In genomic region chr10:77517066-77517620, GRCm38 (mm10) we compare ENCODE assay signal across 8 mouse cellular contexts. TPM values are rescaled to one million over a fixed set of nuclear protein-coding genes. Genes with fewer than 3 reads are reported as not detected.
A peak's percentile ranks its signal among the peaks of the same experiment; 100 is the strongest.
DNase-seq lines count a peak whose midpoint lies in the region; ATAC-seq and TF ChIP-seq lines count a peak whose summit lies in the region.

No protein-coding gene starts in this region.

- H3K36me3 ChIP-seq in ES-E14 (ENCODE audit: control insufficient read depth, insufficient read depth, low read length, poor library complexity, severe bottlenecking), result peaks cover 15% of the 10 kb centered on the region
- H3K36me3 ChIP-seq in intestine, embryonic 16.5 days (ENCODE audit: control insufficient read depth, insufficient read depth, low read length), result peaks cover 3% of the 10 kb centered on the region; the same call in 1 of the 2 replicates

- 20% methylated on average over 20 of the region's 20 CpGs for WGBS in intestine, embryonic 16.5 days
- 19% methylated on average over 20 of the region's 20 CpGs for WGBS in lung, adult 2 months

- H3K27ac ChIP-seq in ES-E14 (ENCODE audit: insufficient read depth, low read depth, low read length, poor library complexity, severe bottlenecking), result no peak overlapping the region
- H3K27ac ChIP-seq in intestine, embryonic 16.5 days (ENCODE audit: low read length), result no peak overlapping the region

- H3K9ac ChIP-seq in ES-E14 (ENCODE audit: insufficient read depth, low read depth, low read length, poor library complexity, severe bottlenecking), result peak overlapping the region; percentile 42; the same call in 1 of the 2 replicates
- H3K9ac ChIP-seq in intestine, embryonic 16.5 days (ENCODE audit: low read depth, low read length), result peak overlapping the region; percentile 93; the same call in 1 of the 2 replicates

- no peak overlapping the region for H3K4me3 ChIP-seq in ES-E14 (ENCODE audit: insufficient read depth in 1 of 2, low read depth in 1 of 2, low read length in 2 of 2, poor library complexity in 1 of 2, severe bottlenecking in 1 of 2)
- H3K4me3 ChIP-seq in intestine, embryonic 16.5 days (ENCODE audit: low read length), result no peak overlapping the region
- H3K4me3 ChIP-seq in lung, adult 2 months (replicated peaks; ENCODE audit: extremely low read depth, low read depth, low read length), result no peak overlapping the region

- no peaks in the 10 kb centered on the region for H3K9me3 ChIP-seq in ES-E14 (ENCODE audit: control insufficient read depth, insufficient read depth, low read depth, low read length)
- no peaks in the 10 kb centered on the region for H3K9me3 ChIP-seq in intestine, embryonic 16.5 days (ENCODE audit: control insufficient read depth, low read length)

- no peak overlapping the region for H3K4me2 ChIP-seq in intestine, embryonic 16.5 days (ENCODE audit: low read depth, low read length)

- 0 out of 2 replicates have a peak, but pooled peaks have one; percentile 24 for ATAC-seq in intestine, embryonic 16.5 days

- DNase-seq in 3134 (ENCODE audit: extremely low read depth, insufficient read length, low spot score) (peak; percentile 65), ES-E14 (ENCODE audit: low read depth, low spot score) (peak; percentile 48)
- peak; percentile 71 for DNase-seq in cerebellum, adult 9-11 months
- peak; percentile 59 for DNase-seq in gastrocnemius, postnatal 25 days
- DNase-seq in lung, adult 2 months, result peak; percentile 64
- DNase-seq in ovary, postnatal 14 days (ENCODE audit: low spot score), result peak; percentile 63
- DNase-seq in thymus, postnatal 36 days, result peak; percentile 74 to 81

- TF ChIP-seq CTCF in lung, adult 2 months (IDR thresholded peaks at IDR 0.05; ENCODE audit: insufficient read depth, low read length), result peak; percentile 94

- no peaks in the 10 kb centered on the region for H3K27me3 ChIP-seq in intestine, embryonic 16.5 days (replicated peaks; ENCODE audit: control insufficient read depth, insufficient read depth, low read length)

- in situ Hi-C loops in ES-E14 (cut with MboI; ENCODE audit: low sequenced_read_pairs in 2 of 2, unreplicated experiment in 2 of 2), result no loop called here

- no peak for TF ChIP-seq POLR2A in lung, adult 2 months (IDR thresholded peaks at IDR 0.05; ENCODE audit: borderline replicate concordance, extremely low read depth, low read depth, low read length)

- peaks cover 0 to 6% of the 10 kb centered on the region in 2 experiments; a peak in 1 of 4 replicates for H3K4me1 ChIP-seq in ES-E14 (ENCODE audit: control insufficient read depth in 2 of 2, insufficient read depth in 2 of 2, low read length in 2 of 2, poor library complexity in 1 of 2)
- H3K4me1 ChIP-seq in intestine, embryonic 16.5 days (ENCODE audit: control insufficient read depth, insufficient read depth, low read length), result peaks cover 18% of the 10 kb centered on the region
- H3K4me1 ChIP-seq in lung, adult 2 months (ENCODE audit: control insufficient read depth, insufficient read depth, low read length), result peaks cover 7% of the 10 kb centered on the region

TF ChIP-seq in ES-E14, 5 proteins besides CTCF, POLR2A, EP300 and RAD21:
- TF ChIP-seq MAFK (IDR thresholded peaks at IDR 0.05; ENCODE audit: insufficient read depth, low read depth, low read length), result no peak
- no peak for TF ChIP-seq HCFC1 (IDR thresholded peaks at IDR 0.05; ENCODE audit: borderline replicate concordance, insufficient read depth, low read length)
- TF ChIP-seq ZC3H11A (IDR thresholded peaks at IDR 0.05; ENCODE audit: borderline replicate concordance, low read depth, low read length), result peak; percentile 39; the same call in 1 of the 2 replicates

RNA-seq across cellular contexts. Expression of gene Fam207a, which starts 1.6 kb away (rescaled TPM):
- 29.1 and 33.6 TPM in 2 replicates for total RNA-seq in ES-E14 (2012; rRNA removed)
- total RNA-seq in gastrocnemius, postnatal 25 days (2021), result 1 to 10 TPM; 6.2 to 6.7 TPM
- 39.0 and 43.8 TPM in 2 replicates for polyA plus RNA-seq in intestine, embryonic 16.5 days (2015; fragmentation: Nextera tagmentation; extraction: Ambion mirVana)
- 24.6 and 24.7 TPM in 2 replicates for polyA plus RNA-seq in lung, adult 2 months (2012; rRNA removed)

RNA-seq across cellular contexts. Expression of gene Itgb2, which starts 12.9 kb away (rescaled TPM):
- total RNA-seq in ES-E14 (2012; rRNA removed), result 0.42 and 0.54 TPM in 2 replicates
- total RNA-seq in gastrocnemius, postnatal 25 days (2021), result 1 to 10 TPM; 1.3 to 1.8 TPM
- 3.8 and 3.9 TPM in 2 replicates for polyA plus RNA-seq in intestine, embryonic 16.5 days (2015; fragmentation: Nextera tagmentation; extraction: Ambion mirVana)
- 69.9 and 91.7 TPM in 2 replicates for polyA plus RNA-seq in lung, adult 2 months (2012; rRNA removed)
